Mouse (Mus musculus) lung, embryonic 14.5 days (tissue): ENCODE data around the gene Il10ra. TPM values are rescaled to one million over a fixed set of nuclear protein-coding genes. Genes with fewer than 3 reads are reported as not detected.

Experiments used
- ATAC-seq: fragments of 200-750 bp; cut with Nextera tagmentation; 2 replicates; pipeline ENCODE4 v1.8.0; 2017; ENCODE audit warnings: mild to moderate bottlenecking, moderate TSS enrichment, moderate library complexity; ENCODE audit not compliant: insufficient read depth
- DNase-seq: peaks from one replicate; pipeline ENCODE4 v3.0.0-alpha.2; 2015
- H3K27ac ChIP-seq: fragments of 300-500 bp; sonication (generic); 2 replicates; pipeline ENCODE4 v1.5.1; 2014; ENCODE audit warnings: low read depth, mild to moderate bottlenecking, moderate library complexity
- H3K27me3 ChIP-seq: fragments of 300-500 bp; sonication (generic); 2 replicates; pipeline ENCODE4 v1.6.1; 2014; ENCODE audit warnings: low read length, control low read depth; ENCODE audit not compliant: insufficient read depth
- H3K36me3 ChIP-seq: fragments of 300-500 bp; sonication (generic); 2 replicates; pipeline ENCODE4 v1.6.1; 2014; ENCODE audit warnings: control low read depth; ENCODE audit not compliant: insufficient read depth
- H3K4me1 ChIP-seq: fragments of 300-500 bp; sonication (generic); 2 replicates; pipeline ENCODE4 v1.6.1; 2014; ENCODE audit warnings: antibody characterized with exemption, control low read depth; ENCODE audit not compliant: insufficient read depth
- H3K4me2 ChIP-seq: fragments of 300-500 bp; sonication (generic); 2 replicates; pipeline ENCODE4 v1.6.1; 2014; ENCODE audit warnings: mild to moderate bottlenecking
- H3K4me3 ChIP-seq: fragments of 300-500 bp; sonication (generic); 2 replicates; pipeline ENCODE4 v1.5.1; 2014; ENCODE audit warnings: low read depth, low read length
- H3K9ac ChIP-seq: fragments of 300-500 bp; sonication (generic); 2 replicates; pipeline ENCODE4 v1.6.1; 2014
- H3K9me3 ChIP-seq: fragments of 300-500 bp; sonication (generic); 2 replicates; pipeline ENCODE4 v1.6.1; 2016; ENCODE audit warnings: low read depth, low read length, control low read depth
- CTCF ChIP-seq: IDR thresholded peaks from 2 replicates; pipeline ENCODE4 v1.5.1; 2016; ENCODE audit warnings: antibody characterized with exemption, low read depth
- WGBS: fragments of 180-500 bp; shearing (Covaris S2); extraction: QIAGEN DNeasy Blood & Tissue Kit; methylation state at CpG from one replicate; pipeline ENCODE4 v1.1.7; 2014; 5-methylcytosine and 5-hydroxymethylcytosine counted together
- polyA plus RNA-seq: library from polyadenylated mRNA; unstranded; fragments of >200 nt; fragmentation: Nextera tagmentation; extraction: Ambion mirVana; gene quantifications from 2 replicates; pipeline ENCODE4 v1.2.1, GENCODE M21; 2014

Gene Il10ra
- polyA plus RNA-seq, 1 experiment from 2014 or later: 0.63 TPM

- ATAC-seq: no peak
- no peak for TF ChIP-seq CTCF
- Histone ChIP-seq H3K4me3 (no peak overlapping the region), H3K36me3 (no peaks in the 10 kb centered on the region), H3K27me3 (no peaks in the 10 kb centered on the region), H3K9ac (no peak overlapping the region), H3K27ac (no peak overlapping the region), H3K4me2 (no peak overlapping the region), H3K4me1 (no peaks in the 10 kb centered on the region), H3K9me3 (no peaks in the 10 kb centered on the region)
- WGBS: 68% methylated on average over 8 of the region's 8 CpGs
- no peak for DNase-seq
Observed at GRCm38 (mm10) chr9:45229359-45229758, 39.6 kb downstream of the Il10ra start.

GRCm38 (mm10) chr9:45221567-45221966, 47.4 kb downstream of the Il10ra start:
- WGBS: 7% methylated on average over 6 of the region's 6 CpGs
- Histone ChIP-seq H3K4me3 (no peak overlapping the region), H3K9me3 (no peaks in the 10 kb centered on the region), H3K36me3 (no peaks in the 10 kb centered on the region), H3K9ac (no peak overlapping the region), H3K27me3 (no peaks in the 10 kb centered on the region), H3K4me1 (no peaks in the 10 kb centered on the region), H3K4me2 (no peak overlapping the region), H3K27ac (no peak overlapping the region)
- ATAC-seq (0 out of 2 replicates have a peak, but pooled peaks have one; percentile 69), DNase-seq (peak; percentile 97)
- TF ChIP-seq CTCF: peak; percentile 99

- Histone ChIP-seq H3K9me3 (no peaks in the 10 kb centered on the region), H3K27me3 (no peaks in the 10 kb centered on the region), H3K4me2 (no peak overlapping the region), H3K4me3 (no peak overlapping the region), H3K27ac (no peak overlapping the region), H3K9ac (no peak overlapping the region), H3K4me1 (no peaks in the 10 kb centered on the region), H3K36me3 (no peaks in the 10 kb centered on the region)
- ATAC-seq: no peak
- TF ChIP-seq CTCF: no peak
- 78% methylated on average over 3 of the region's 3 CpGs for WGBS
- no peak for DNase-seq
Observed at GRCm38 (mm10) chr9:45219644-45220043, 49.3 kb downstream of the Il10ra start.

DNA sequence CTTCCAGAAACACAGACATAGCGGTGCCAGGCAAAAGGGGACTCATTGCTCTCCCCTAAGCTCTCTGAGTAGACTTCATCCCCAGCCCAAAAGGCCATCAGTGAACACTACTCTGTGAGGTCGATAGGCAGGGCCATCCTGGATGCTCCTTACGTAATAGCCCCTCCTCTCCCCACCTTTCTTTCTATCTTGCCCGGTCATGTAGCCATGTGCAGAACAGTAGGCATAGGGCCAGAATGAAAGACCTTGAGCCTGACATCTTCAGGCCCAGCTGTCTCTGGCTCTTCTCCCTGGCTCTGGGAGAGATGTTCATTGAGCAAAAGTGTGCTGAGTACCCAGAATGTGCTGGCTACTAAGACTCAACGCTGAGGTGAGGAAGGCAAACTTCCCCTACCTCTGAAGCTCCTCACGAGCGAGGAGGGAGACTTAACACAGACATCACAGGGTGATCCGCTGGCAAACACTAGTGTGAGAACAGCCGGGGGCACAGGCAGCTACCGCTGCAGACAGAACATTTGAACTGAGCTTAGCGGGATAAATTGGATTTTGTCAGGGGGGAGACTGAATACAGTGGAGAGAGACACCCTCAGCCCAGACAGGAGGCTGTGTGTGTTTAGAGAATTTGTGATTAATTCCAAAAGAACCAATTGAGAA, 53.3 kb downstream of the Il10ra start:
- H3K27ac ChIP-seq: no peak overlapping the region
- no peak for TF ChIP-seq CTCF
- no peak overlapping the region for H3K9ac ChIP-seq
- H3K4me3 ChIP-seq: no peak overlapping the region
- H3K9me3 ChIP-seq: no peaks in the 10 kb centered on the region
- WGBS: 35% methylated on average over 11 of the region's 11 CpGs
- ATAC-seq (no peak), DNase-seq (no peak)
- no peaks in the 10 kb centered on the region for H3K4me1 ChIP-seq
- H3K36me3 ChIP-seq: no peaks in the 10 kb centered on the region
- no peaks in the 10 kb centered on the region for H3K27me3 ChIP-seq
- H3K4me2 ChIP-seq: no peak overlapping the region

DNA sequence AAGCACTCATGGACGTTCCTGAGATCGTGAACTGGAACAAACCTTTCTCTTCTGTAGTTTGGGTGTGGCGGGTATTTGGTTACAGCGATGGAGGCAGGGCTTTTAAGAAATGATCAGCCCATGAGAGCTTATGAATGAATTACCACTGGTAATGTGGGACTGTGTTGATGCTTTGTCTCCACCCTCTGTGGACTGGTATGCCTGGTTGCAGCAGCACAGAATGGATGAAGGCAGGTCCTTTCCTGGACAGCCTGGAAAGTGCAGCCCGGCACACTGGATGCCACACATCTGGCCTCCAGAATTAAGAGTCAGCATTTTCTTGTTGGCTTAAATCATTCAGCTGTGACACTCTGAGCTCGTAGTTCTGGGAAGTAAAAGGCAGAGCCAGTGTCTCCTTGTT, 56.9 kb downstream of the Il10ra start:
- TF ChIP-seq CTCF: no peak
- Histone ChIP-seq H3K36me3 (no peaks in the 10 kb centered on the region), H3K4me2 (no peak overlapping the region), H3K9me3 (no peaks in the 10 kb centered on the region), H3K27ac (no peak overlapping the region), H3K4me3 (no peak overlapping the region), H3K27me3 (no peaks in the 10 kb centered on the region), H3K9ac (no peak overlapping the region), H3K4me1 (no peaks in the 10 kb centered on the region)
- ATAC-seq: no peak
- DNase-seq: no peak
- WGBS: 67% methylated on average over 6 of the region's 6 CpGs

GRCm38 (mm10) chr9:45207015-45207743, 61.8 kb downstream of the Il10ra start:
- no peaks in the 10 kb centered on the region for H3K36me3 ChIP-seq
- H3K9ac ChIP-seq: no peak overlapping the region
- 64% methylated on average over 7 of the region's 7 CpGs for WGBS
- TF ChIP-seq CTCF: no peak
- no peaks in the 10 kb centered on the region for H3K4me1 ChIP-seq
- DNase-seq: no peak
- no peak for ATAC-seq
- H3K9me3 ChIP-seq: no peaks in the 10 kb centered on the region
- no peak overlapping the region for H3K4me2 ChIP-seq
- H3K27me3 ChIP-seq: no peaks in the 10 kb centered on the region
- no peak overlapping the region for H3K27ac ChIP-seq
- no peak overlapping the region for H3K4me3 ChIP-seq

DNA sequence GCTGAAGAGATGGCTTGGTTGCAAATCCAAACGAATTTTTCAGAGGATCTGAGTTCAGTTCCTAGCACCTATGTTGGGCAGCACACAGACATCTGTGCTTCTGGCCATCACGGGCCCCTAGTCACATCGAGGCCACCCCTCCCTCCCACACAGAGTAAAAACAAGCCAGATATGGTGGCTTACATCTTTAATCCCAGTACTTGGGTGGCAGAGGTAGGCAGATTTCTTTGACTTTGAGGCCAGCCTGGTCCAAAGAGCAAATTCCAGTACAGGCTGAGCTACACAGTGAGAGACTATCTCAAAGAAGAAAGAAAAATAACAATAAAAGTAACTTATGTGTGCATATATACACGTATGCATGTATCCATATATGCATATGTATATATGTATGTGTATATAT, 62.8 kb downstream of the Il10ra start:
- ATAC-seq: no peak
- no peaks in the 10 kb centered on the region for H3K9me3 ChIP-seq
- WGBS: 60% methylated on average over 4 of the region's 4 CpGs
- no peaks in the 10 kb centered on the region for H3K4me1 ChIP-seq
- H3K27ac ChIP-seq: no peak overlapping the region
- no peak overlapping the region for H3K4me3 ChIP-seq
- no peak overlapping the region for H3K4me2 ChIP-seq
- H3K27me3 ChIP-seq: no peaks in the 10 kb centered on the region
- no peak overlapping the region for H3K9ac ChIP-seq
- DNase-seq: no peak
- no peak for TF ChIP-seq CTCF
- H3K36me3 ChIP-seq: no peaks in the 10 kb centered on the region
